ENCODE assay signal across 8 mouse cellular contexts in genomic region chrX:101253952-101254729, GRCm38 (mm10). TPM values are rescaled to one million over a fixed set of nuclear protein-coding genes. Genes with fewer than 3 reads are reported as not detected.
DNase-seq lines count a peak whose midpoint lies in the region; ATAC-seq and TF ChIP-seq lines count a peak whose summit lies in the region.

TSS of gene Foxo4 (plus strand) at chrX:101254528.

- peak; percentile 93 for DNase-seq in 416B (ENCODE audit: low read depth)
- DNase-seq in heart, adult 8-10 months (ENCODE audit: low spot score), result peak; percentile 87
- DNase-seq in kidney, adult 9 months, result peak; percentile 92
- DNase-seq in limb, embryonic 14.5 days (ENCODE audit: low spot score), result peak; percentile 95
- DNase-seq in midbrain, postnatal 0 days (ENCODE audit: low spot score), result peak; percentile 94
- DNase-seq in spleen, postnatal 36 days (ENCODE audit: low spot score in 2 of 2), result peak; percentile 90 to 93

- no peaks in the 10 kb centered on the region for H3K9me3 ChIP-seq in embryonic facial prominence, embryonic 15.5 days (replicated peaks)
- no peaks in the 10 kb centered on the region for H3K9me3 ChIP-seq in limb, embryonic 14.5 days (ENCODE audit: control insufficient read depth, low read length)
- no peaks in the 10 kb centered on the region for H3K9me3 ChIP-seq in midbrain, postnatal 0 days (ENCODE audit: low read length)

- TF ChIP-seq POLR2A in bone marrow, adult 2 months (IDR thresholded peaks at IDR 0.05; ENCODE audit: borderline replicate concordance, control insufficient read depth, low read depth, low read length), result peak; percentile 32; the same call in 1 of the 2 replicates
- TF ChIP-seq POLR2A in limb, embryonic 14.5 days (IDR thresholded peaks at IDR 0.05; ENCODE audit: borderline replicate concordance, extremely low read depth, insufficient read depth, insufficient read length), result peak; percentile 59; the same call in 1 of the 2 replicates

- peak; percentile 93 for ATAC-seq in embryonic facial prominence, embryonic 15.5 days (ENCODE audit: insufficient number of reproducible peaks, low FRiP score, low TSS enrichment, low read depth)
- ATAC-seq in limb, embryonic 14.5 days (ENCODE audit: low FRiP score, low read depth), result peak; percentile 93
- peak; percentile 91 for ATAC-seq in midbrain, postnatal 0 days (ENCODE audit: low FRiP score)

- H3K36me3 ChIP-seq in embryonic facial prominence, embryonic 15.5 days, result peaks cover 5% of the 10 kb centered on the region; the same call in 1 of the 2 replicates
- H3K36me3 ChIP-seq in limb, embryonic 14.5 days (ENCODE audit: control insufficient read depth, insufficient read depth, low read length), result peaks cover 4% of the 10 kb centered on the region; the same call in 1 of the 2 replicates
- H3K36me3 ChIP-seq in midbrain, postnatal 0 days (ENCODE audit: insufficient read depth, low read length), result no peaks in the 10 kb centered on the region

- H3K4me2 ChIP-seq in embryonic facial prominence, embryonic 15.5 days (replicated peaks), result peak within 1 kb of the TSS; percentile 54
- H3K4me2 ChIP-seq in limb, embryonic 14.5 days (replicated peaks; ENCODE audit: low read depth, low read length, severe bottlenecking), result peak within 1 kb of the TSS; percentile 55
- H3K4me2 ChIP-seq in midbrain, postnatal 0 days (ENCODE audit: low read depth, low read length, poor library complexity, severe bottlenecking), result peak within 1 kb of the TSS; percentile 78

- 17% methylated on average over 47 of the region's 47 CpGs for WGBS in bone marrow, adult 2 months
- WGBS in embryonic facial prominence, embryonic 15.5 days, result 24% methylated on average over 46 of the region's 47 CpGs
- 25% methylated on average over 46 of the region's 47 CpGs for WGBS in limb, embryonic 14.5 days
- WGBS in midbrain, postnatal 0 days, result 26% methylated on average over 46 of the region's 47 CpGs

- H3K27me3 ChIP-seq in embryonic facial prominence, embryonic 15.5 days, result no peaks in the 10 kb centered on the region
- H3K27me3 ChIP-seq in limb, embryonic 14.5 days (ENCODE audit: control insufficient read depth, insufficient read depth, low read length), result no peaks in the 10 kb centered on the region
- H3K27me3 ChIP-seq in midbrain, postnatal 0 days (ENCODE audit: insufficient read depth, low read length), result no peaks in the 10 kb centered on the region

- H3K27ac ChIP-seq in bone marrow, adult 2 months (ENCODE audit: control insufficient read depth, insufficient read depth, low read depth, low read length, poor library complexity), result peak within 1 kb of the TSS; percentile 68
- H3K27ac ChIP-seq in embryonic facial prominence, embryonic 15.5 days (replicated peaks), result peak within 1 kb of the TSS; percentile 80
- peak within 1 kb of the TSS; percentile 77 for H3K27ac ChIP-seq in limb, embryonic 14.5 days (replicated peaks; ENCODE audit: low read depth, low read length)
- no peak within 1 kb of the TSS for H3K27ac ChIP-seq in midbrain, postnatal 0 days (ENCODE audit: low read depth, low read length)

- no peaks in the 10 kb centered on the region; the same call in 1 of the 2 replicates for H3K4me1 ChIP-seq in bone marrow, adult 2 months (ENCODE audit: control insufficient read depth, insufficient read depth, low read length)
- H3K4me1 ChIP-seq in embryonic facial prominence, embryonic 15.5 days, result peaks cover 3% of the 10 kb centered on the region; the same call in 1 of the 2 replicates
- peaks cover 5% of the 10 kb centered on the region; the same call in 1 of the 2 replicates for H3K4me1 ChIP-seq in limb, embryonic 14.5 days (ENCODE audit: control insufficient read depth, insufficient read depth, low read length)
- H3K4me1 ChIP-seq in midbrain, postnatal 0 days (ENCODE audit: insufficient read depth, low read length), result no peaks in the 10 kb centered on the region

- peak within 1 kb of the TSS; percentile 33 for H3K9ac ChIP-seq in embryonic facial prominence, embryonic 15.5 days
- peak within 1 kb of the TSS; percentile 68 for H3K9ac ChIP-seq in limb, embryonic 14.5 days (ENCODE audit: low read depth, low read length, severe bottlenecking)
- H3K9ac ChIP-seq in midbrain, postnatal 0 days (replicated peaks; ENCODE audit: low read length, poor library complexity, severe bottlenecking), result 0 out of 2 replicates have a peak within 1 kb of the TSS, but pooled peaks have one; percentile 33

- no peak for TF ChIP-seq CTCF in bone marrow, adult 2 months (IDR thresholded peaks at IDR 0.05; ENCODE audit: control insufficient read depth, insufficient read depth, low read length)
- no peak for TF ChIP-seq CTCF in midbrain, postnatal 0 days (IDR thresholded peaks at IDR 0.05)

- H3K4me3 ChIP-seq in bone marrow, adult 2 months (replicated peaks; ENCODE audit: control insufficient read depth, low read depth, low read length), result peak within 1 kb of the TSS; percentile 88
- H3K4me3 ChIP-seq in embryonic facial prominence, embryonic 15.5 days (replicated peaks), result peak within 1 kb of the TSS; percentile 53
- H3K4me3 ChIP-seq in limb, embryonic 14.5 days (replicated peaks; ENCODE audit: low read length), result peak within 1 kb of the TSS; percentile 56
- H3K4me3 ChIP-seq in midbrain, postnatal 0 days (ENCODE audit: low read depth, low read length), result peak within 1 kb of the TSS; percentile 46

RNA-seq across cellular contexts. Expression of gene Foxo4, which starts in this region (rescaled TPM):
- 20.9 and 23.4 TPM in 2 replicates for polyA plus RNA-seq in bone marrow, adult 2 months (2011; ENCODE audit: insufficient read depth, insufficient read length, low replicate concordance, missing spikeins)
- 3.4 and 4.4 TPM in 2 replicates for polyA plus RNA-seq in embryonic facial prominence, embryonic 15.5 days (2015; fragmentation: Nextera tagmentation; extraction: Ambion mirVana)
- 10 to 100 TPM; 59.7 to 68.9 (median 64.1) TPM for total RNA-seq in heart, adult 8-10 months (2022)
- 48.1 and 70.4 TPM in 2 replicates for polyA plus RNA-seq in limb, embryonic 14.5 days (2012; rRNA removed)
- polyA plus RNA-seq in limb, embryonic 14.5 days (2014; fragmentation: Nextera tagmentation; extraction: Ambion mirVana), result 5.0 and 5.6 TPM in 2 replicates
- 9.8 and 13.8 TPM in 2 replicates for total RNA-seq in midbrain, postnatal 0 days (2014; rRNA removed)
- 0.48 and 0.65 TPM in 2 replicates for polyA plus RNA-seq in midbrain, postnatal 0 days (2015; fragmentation: Nextera tagmentation; extraction: Ambion mirVana)
